Mouse (Mus musculus) hindbrain, embryonic 13.5 days (tissue): Measurements from ENCODE around the gene Pla2g4b. TPM values are rescaled to one million over a fixed set of nuclear protein-coding genes. Genes with fewer than 3 reads are reported as not detected.

Experiments
- ATAC-seq: fragments of 200-750 bp; cut with Nextera tagmentation; 2 replicates; pipeline ENCODE4 v1.8.0; 2017; ENCODE audit warnings: moderate TSS enrichment; ENCODE audit not compliant: low FRiP score
- H3K27ac ChIP-seq: fragments of 300-500 bp; sonication (generic); 2 replicates; pipeline ENCODE4 v1.5.1; 2015; ENCODE audit warnings: inconsistent platforms, mild to moderate bottlenecking, moderate library complexity
- H3K27me3 ChIP-seq: fragments of 300-500 bp; sonication (generic); 2 replicates; pipeline ENCODE4 v1.6.1; 2015; ENCODE audit warnings: mild to moderate bottlenecking, inconsistent platforms
- H3K36me3 ChIP-seq: fragments of 300-500 bp; sonication (generic); 2 replicates; pipeline ENCODE4 v1.6.1; 2015; ENCODE audit warnings: mild to moderate bottlenecking, inconsistent platforms
- H3K4me1 ChIP-seq: fragments of 300-500 bp; sonication (generic); replicated peaks from 2 replicates; pipeline ENCODE4 v1.6.1; 2015; ENCODE audit warnings: inconsistent platforms
- H3K4me2 ChIP-seq: fragments of 300-500 bp; sonication (generic); 2 replicates; pipeline ENCODE4 v1.6.1; 2015; ENCODE audit warnings: inconsistent platforms, mild to moderate bottlenecking, moderate library complexity
- H3K4me3 ChIP-seq: fragments of 300-500 bp; sonication (generic); 2 replicates; pipeline ENCODE4 v1.5.1; 2015; ENCODE audit warnings: mild to moderate bottlenecking, inconsistent platforms
- H3K9ac ChIP-seq: fragments of 300-500 bp; sonication (generic); 2 replicates; pipeline ENCODE4 v1.6.1; 2015; ENCODE audit warnings: mild to moderate bottlenecking, inconsistent platforms
- H3K9me3 ChIP-seq: fragments of 300-500 bp; sonication (generic); 2 replicates; pipeline ENCODE4 v1.6.1; 2016; ENCODE audit warnings: inconsistent platforms
- WGBS: fragments of 180-500 bp; shearing (Covaris S2); methylation state at CpG from one replicate; pipeline ENCODE4 v1.1.7; 2015; 5-methylcytosine and 5-hydroxymethylcytosine counted together
- microRNA-seq: library from miRNA; unstranded; fragments of <30 nt; microRNA quantifications from one replicate; pipeline ENCODE4, GENCODE M21; 2016
- polyA plus RNA-seq: library from polyadenylated mRNA; unstranded; fragments of >200 nt; fragmentation: Nextera tagmentation; extraction: Ambion mirVana; gene quantifications from 2 replicates; pipeline ENCODE4 v1.2.1, GENCODE M21; 2015

The Pla2g4b gene
- polyA plus RNA-seq, 1 experiment from 2014 or later: 4.1 TPM

- Histone ChIP-seq H3K4me2 (no peak overlapping the region), H3K9me3 (no peaks in the 10 kb centered on the region), H3K4me3 (no peak overlapping the region), H3K36me3 (no peaks in the 10 kb centered on the region), H3K9ac (peak overlapping the region; percentile 19; the same call in 1 of the 2 replicates), H3K27me3 (peaks cover 5% of the 10 kb centered on the region), H3K4me1 (peaks cover 11% of the 10 kb centered on the region), H3K27ac (no peak overlapping the region)
- ATAC-seq: no peak
- WGBS: 69% methylated on average over 8 of the region's 8 CpGs
Observed at GRCm38 (mm10) chr2:120069466-120069990, 36.3 kb downstream of the Pla2g4b start.

- no peaks in the 10 kb centered on the region for H3K36me3 ChIP-seq
- no peak overlapping the region for H3K4me2 ChIP-seq
- WGBS: 93% methylated on average over 4 of the region's 4 CpGs
Observed at GRCm38 (mm10) chr2:120074096-120074495, 40.9 kb downstream of the Pla2g4b start.

GRCm38 (mm10) chr2:120076076-120076705 lies 43.0 kb downstream of the Pla2g4b start:
- no peaks in the 10 kb centered on the region for H3K36me3 ChIP-seq
- H3K27ac ChIP-seq: no peak overlapping the region
- WGBS: 2% methylated on average over 36 of the region's 36 CpGs
- H3K4me1 ChIP-seq: peaks cover 11% of the 10 kb centered on the region
- no peaks in the 10 kb centered on the region for H3K9me3 ChIP-seq
- peaks cover 36% of the 10 kb centered on the region for H3K27me3 ChIP-seq
- ATAC-seq: peak; percentile 72; the same call in 1 of the 2 replicates
- peak overlapping the region; percentile 2 for H3K9ac ChIP-seq
- H3K4me3 ChIP-seq: peak overlapping the region; percentile 43
- H3K4me2 ChIP-seq: peak overlapping the region; percentile 64

More at GRCm38 (mm10) chr2:120074096-120074495, 40.9 kb downstream of the Pla2g4b start:
- ATAC-seq: no peak
- Histone ChIP-seq H3K4me3 (no peak overlapping the region), H3K27me3 (peaks cover 36% of the 10 kb centered on the region), H3K27ac (no peak overlapping the region), H3K4me1 (peaks cover 15% of the 10 kb centered on the region), H3K9ac (no peak overlapping the region), H3K9me3 (no peaks in the 10 kb centered on the region)

GRCm38 (mm10) chr2:120082416-120082815 lies 49.2 kb downstream of the Pla2g4b start:
- H3K4me1 ChIP-seq: no peaks in the 10 kb centered on the region
- no peak for ATAC-seq
- 71% methylated on average over 2 of the region's 2 CpGs for whole genome bisulfite sequencing
- no peaks in the 10 kb centered on the region for H3K9me3 ChIP-seq
- no peak overlapping the region for H3K4me2 ChIP-seq
- H3K4me3 ChIP-seq: no peak overlapping the region
- no peaks in the 10 kb centered on the region for H3K36me3 ChIP-seq
- H3K9ac ChIP-seq: no peak overlapping the region
- H3K27me3 ChIP-seq: peaks cover 2% of the 10 kb centered on the region
- H3K27ac ChIP-seq: no peak overlapping the region

- no peaks in the 10 kb centered on the region for H3K9me3 ChIP-seq
- H3K36me3 ChIP-seq: no peaks in the 10 kb centered on the region
- no peak overlapping the region for H3K27ac ChIP-seq
- no peaks in the 10 kb centered on the region for H3K4me1 ChIP-seq
- H3K9ac ChIP-seq: no peak overlapping the region
- H3K27me3 ChIP-seq: no peaks in the 10 kb centered on the region
- no peak for ATAC-seq
- no peak overlapping the region for H3K4me3 ChIP-seq
- H3K4me2 ChIP-seq: no peak overlapping the region
- WGBS: 81% methylated on average over 14 of the region's 14 CpGs
Observed at GRCm38 (mm10) chr2:120084593-120085361, 51.6 kb downstream of the Pla2g4b start.

- no peaks in the 10 kb centered on the region for H3K4me1 ChIP-seq
- H3K4me3 ChIP-seq: no peak overlapping the region
- no peak overlapping the region for H3K4me2 ChIP-seq
- H3K9me3 ChIP-seq: no peaks in the 10 kb centered on the region
- H3K27ac ChIP-seq: no peak overlapping the region
- H3K27me3 ChIP-seq: no peaks in the 10 kb centered on the region
- H3K9ac ChIP-seq: no peak overlapping the region
- no peaks in the 10 kb centered on the region for H3K36me3 ChIP-seq
- ATAC-seq: no peak
- 85% methylated on average over 3 of the region's 3 CpGs for WGBS
Observed at GRCm38 (mm10) chr2:120086038-120086437, 52.8 kb downstream of the Pla2g4b start.

- no peaks in the 10 kb centered on the region for H3K36me3 ChIP-seq
- no peaks in the 10 kb centered on the region for H3K9me3 ChIP-seq
- no peaks in the 10 kb centered on the region for H3K4me1 ChIP-seq
- 79% methylated on average over 3 of the region's 3 CpGs for WGBS
- H3K4me3 ChIP-seq: no peak overlapping the region
- no peak overlapping the region for H3K9ac ChIP-seq
- H3K27me3 ChIP-seq: no peaks in the 10 kb centered on the region
- H3K4me2 ChIP-seq: no peak overlapping the region
- no peak for ATAC-seq
- H3K27ac ChIP-seq: no peak overlapping the region
Observed at GRCm38 (mm10) chr2:120087391-120087790, 54.2 kb downstream of the Pla2g4b start.

- Histone ChIP-seq H3K27ac (no peak overlapping the region), H3K4me1 (no peaks in the 10 kb centered on the region), H3K4me2 (no peak overlapping the region), H3K9ac (no peak overlapping the region), H3K9me3 (no peaks in the 10 kb centered on the region), H3K4me3 (no peak overlapping the region), H3K36me3 (no peaks in the 10 kb centered on the region), H3K27me3 (no peaks in the 10 kb centered on the region)
- ATAC-seq: no peak
- 88% methylated on average over 2 of the region's 2 CpGs for WGBS
Observed at GRCm38 (mm10) chr2:120087897-120088296, 54.7 kb downstream of the Pla2g4b start.

- H3K4me3 ChIP-seq: no peak overlapping the region
- no peak overlapping the region for H3K27ac ChIP-seq
- H3K4me1 ChIP-seq: no peaks in the 10 kb centered on the region
- H3K9ac ChIP-seq: no peak overlapping the region
- no peaks in the 10 kb centered on the region for H3K36me3 ChIP-seq
- H3K27me3 ChIP-seq: no peaks in the 10 kb centered on the region
- no peak overlapping the region for H3K4me2 ChIP-seq
- ATAC-seq: no peak
- 92% methylated on average over 17 of the region's 17 CpGs for WGBS
- H3K9me3 ChIP-seq: no peaks in the 10 kb centered on the region
Observed at GRCm38 (mm10) chr2:120090979-120091378, 57.8 kb downstream of the Pla2g4b start.

Small RNA genes lying within 50 kb of the gene (microRNA-seq; reads per million reads assigned to microRNA genes)
- gene Mir7665: not detected

Other genes starting within 250 kb of the Pla2g4b start
- 22.2 and 22.6 TPM in 2 replicates for gene Rpap1, start 245.9 kb upstream of the Pla2g4b start, polyA plus RNA-seq
- gene Tyro3, start 235.7 kb upstream of the Pla2g4b start, polyA plus RNA-seq: 19.4 and 20.0 TPM in 2 replicates
- gene Mga, start 136.2 kb upstream of the Pla2g4b start, polyA plus RNA-seq: 27.3 and 28.8 TPM in 2 replicates
- 4.9 and 6.2 TPM in 2 replicates for gene Mapkbp1, start 60.7 kb upstream of the Pla2g4b start, polyA plus RNA-seq
- gene Jmjd7, start 5.9 kb upstream of the Pla2g4b start, polyA plus RNA-seq: 23.5 and 25.9 TPM in 2 replicates
- gene Gm28042, start 5.9 kb upstream of the Pla2g4b start, polyA plus RNA-seq: 5.2 and 5.6 TPM in 2 replicates
- gene Ehd4, start 121.2 kb downstream of the Pla2g4b start, polyA plus RNA-seq: 16.1 and 19.9 TPM in 2 replicates
- 1.2 and 2.0 TPM in 2 replicates for gene Pla2g4e, start 211.9 kb downstream of the Pla2g4b start, polyA plus RNA-seq